Mouse (Mus musculus): Measurements from ENCODE around the gene Guk1. TPM values are rescaled to one million over a fixed set of nuclear protein-coding genes. Genes with fewer than 3 reads are reported as not detected.

Guk1 gene
- polyA plus RNA-seq (2012; rRNA removed), result 137 and 144 TPM in 2 replicates

DNA sequence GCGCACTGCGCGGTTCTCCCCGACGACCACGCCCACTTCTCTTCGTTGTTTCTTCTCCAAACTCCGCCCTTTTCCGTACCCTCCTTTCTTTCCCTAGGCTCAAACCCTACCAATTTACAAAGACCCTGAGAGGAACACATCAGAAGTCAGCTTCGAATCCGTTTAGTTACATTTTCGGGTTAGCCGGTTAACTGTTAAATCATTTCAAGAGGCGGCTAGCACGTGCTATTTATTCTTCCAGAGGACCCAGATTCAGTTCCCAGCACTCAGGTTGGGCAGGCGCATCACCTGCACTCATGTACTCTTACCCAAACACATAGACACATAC lies at the start of gene Guk1:
Guk1 (minus strand) TSS at position 154 of the 328 bp plus-strand sequence.
- DNase-seq, result no peak
- 5% methylated on average over 16 of the region's 16 CpGs for WGBS
- Histone ChIP-seq H3K4me3 (ENCODE audit: insufficient read depth, low read depth, low read length) (peak within 1 kb of the TSS; percentile 76), H3K36me3 (ENCODE audit: control insufficient read depth, insufficient read depth, low read length) (no peaks in the 10 kb centered on the region), H3K27ac (ENCODE audit: insufficient read depth, low read depth, low read length) (peak within 1 kb of the TSS; percentile 82), H3K27me3 (replicated peaks; ENCODE audit: control insufficient read depth, insufficient read depth, low read length) (no peaks in the 10 kb centered on the region), H3K4me1 (ENCODE audit: control insufficient read depth, insufficient read depth, low read length) (no peaks in the 10 kb centered on the region; the same call in 1 of the 2 replicates)
- no peak for TF ChIP-seq CTCF (conservative IDR thresholded peaks at IDR 0.05; ENCODE audit: insufficient read depth, insufficient read length, low read depth, low read length)
- no peak for TF ChIP-seq POLR2A (IDR thresholded peaks at IDR 0.05; ENCODE audit: low read depth, low read length)

- no peaks in the 10 kb centered on the region for H3K4me1 ChIP-seq (ENCODE audit: control insufficient read depth, insufficient read depth, low read length)
- H3K4me3 ChIP-seq (ENCODE audit: insufficient read depth, low read depth, low read length), result no peak overlapping the region
- H3K27ac ChIP-seq (ENCODE audit: insufficient read depth, low read depth, low read length), result no peak overlapping the region
- H3K36me3 ChIP-seq (ENCODE audit: control insufficient read depth, insufficient read depth, low read length), result no peaks in the 10 kb centered on the region
- TF ChIP-seq CTCF (conservative IDR thresholded peaks at IDR 0.05; ENCODE audit: insufficient read depth, insufficient read length, low read depth, low read length) (no peak), POLR2A (IDR thresholded peaks at IDR 0.05; ENCODE audit: low read depth, low read length) (no peak)
- no peaks in the 10 kb centered on the region for H3K27me3 ChIP-seq (replicated peaks; ENCODE audit: control insufficient read depth, insufficient read depth, low read length)
- DNase-seq, result no peak
- 79% methylated on average over 4 of the region's 4 CpGs for WGBS
These were observed 47.8 kb upstream of the Guk1 start for GRCm38 (mm10) chr11:59239796-59240195.

DNA sequence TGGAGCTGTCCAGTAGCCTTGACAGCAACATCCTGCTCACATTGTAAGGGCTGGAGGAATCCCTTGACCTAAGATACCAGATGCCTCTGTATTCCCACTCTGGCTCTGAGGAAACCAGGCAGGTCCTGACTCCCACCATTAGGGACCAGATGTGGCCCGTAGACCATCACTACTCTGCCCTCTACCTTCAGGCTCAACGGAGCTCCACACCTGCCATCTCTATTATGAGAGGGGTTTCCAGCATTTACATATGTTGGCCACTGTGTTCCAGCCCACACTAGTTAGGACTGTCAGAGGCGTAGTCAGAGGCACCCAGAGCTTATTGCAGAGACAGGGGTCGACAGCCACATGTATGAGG lies 47.4 kb upstream of the Guk1 start:
- no peak overlapping the region for H3K4me3 ChIP-seq (ENCODE audit: insufficient read depth, low read depth, low read length)
- 56% methylated on average over 4 of the region's 4 CpGs for WGBS
- no peaks in the 10 kb centered on the region for H3K36me3 ChIP-seq (ENCODE audit: control insufficient read depth, insufficient read depth, low read length)
- TF ChIP-seq CTCF (conservative IDR thresholded peaks at IDR 0.05; ENCODE audit: insufficient read depth, insufficient read length, low read depth, low read length) (no peak), POLR2A (IDR thresholded peaks at IDR 0.05; ENCODE audit: low read depth, low read length) (no peak)
- no peak overlapping the region for H3K27ac ChIP-seq (ENCODE audit: insufficient read depth, low read depth, low read length)
- no peaks in the 10 kb centered on the region for H3K27me3 ChIP-seq (replicated peaks; ENCODE audit: control insufficient read depth, insufficient read depth, low read length)
- no peaks in the 10 kb centered on the region for H3K4me1 ChIP-seq (ENCODE audit: control insufficient read depth, insufficient read depth, low read length)
- DNase-seq, result no peak

DNA sequence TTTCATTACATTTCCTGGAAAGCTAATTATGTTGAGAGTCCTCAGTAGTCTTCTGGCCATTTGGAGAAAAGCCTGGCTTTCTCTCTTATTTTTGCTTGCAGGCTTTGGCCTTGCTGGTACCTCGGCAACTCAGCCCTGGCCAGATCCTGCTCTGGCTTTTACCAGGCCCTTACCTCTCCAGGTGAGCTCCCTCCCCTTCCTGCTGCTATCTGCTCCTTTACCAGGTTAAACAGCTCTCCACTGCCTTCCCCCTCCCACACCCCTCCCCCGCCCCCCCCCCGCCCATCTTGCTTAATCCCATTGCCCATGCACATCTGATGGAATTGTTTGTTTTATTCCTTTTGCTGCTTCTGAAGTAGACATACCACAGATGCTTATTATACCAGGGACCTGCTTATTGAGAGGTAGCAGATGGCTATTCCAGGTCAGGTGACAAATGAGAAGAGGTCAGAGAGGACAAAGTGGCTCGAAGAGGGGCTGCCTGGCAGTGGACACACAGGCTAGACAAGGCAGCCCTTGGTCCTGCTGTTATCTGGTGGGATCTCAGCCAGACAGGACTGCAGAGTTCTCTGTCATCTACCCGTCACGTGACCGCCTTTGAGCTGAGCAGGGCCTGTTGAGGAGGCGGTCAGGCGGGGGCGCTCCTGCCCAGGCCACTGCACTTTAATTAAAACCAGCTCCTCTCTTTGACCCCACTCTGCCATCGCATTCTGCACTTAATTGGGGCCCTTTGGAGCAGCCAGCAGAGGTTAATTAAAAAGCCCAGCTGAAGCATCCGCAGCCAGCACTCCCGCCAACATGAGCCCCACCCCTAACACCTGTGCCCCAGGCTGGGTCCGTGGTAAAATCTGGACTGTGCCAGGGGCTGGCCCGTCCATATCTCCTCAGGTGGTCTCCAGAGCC lies 46.8 kb upstream of the Guk1 start:
- no peak overlapping the region for H3K4me3 ChIP-seq (ENCODE audit: insufficient read depth, low read depth, low read length)
- 10% methylated on average over 15 of the region's 15 CpGs for WGBS
- no peaks in the 10 kb centered on the region for H3K36me3 ChIP-seq (ENCODE audit: control insufficient read depth, insufficient read depth, low read length)
- TF ChIP-seq CTCF (conservative IDR thresholded peaks at IDR 0.05; ENCODE audit: insufficient read depth, insufficient read length, low read depth, low read length) (peak; percentile 63), POLR2A (IDR thresholded peaks at IDR 0.05; ENCODE audit: low read depth, low read length) (no peak)
- no peaks in the 10 kb centered on the region for H3K27me3 ChIP-seq (replicated peaks; ENCODE audit: control insufficient read depth, insufficient read depth, low read length)
- H3K4me1 ChIP-seq (ENCODE audit: control insufficient read depth, insufficient read depth, low read length), result no peaks in the 10 kb centered on the region
- H3K27ac ChIP-seq (ENCODE audit: insufficient read depth, low read depth, low read length), result no peak overlapping the region
- DNase-seq, result peak; percentile 75

DNA sequence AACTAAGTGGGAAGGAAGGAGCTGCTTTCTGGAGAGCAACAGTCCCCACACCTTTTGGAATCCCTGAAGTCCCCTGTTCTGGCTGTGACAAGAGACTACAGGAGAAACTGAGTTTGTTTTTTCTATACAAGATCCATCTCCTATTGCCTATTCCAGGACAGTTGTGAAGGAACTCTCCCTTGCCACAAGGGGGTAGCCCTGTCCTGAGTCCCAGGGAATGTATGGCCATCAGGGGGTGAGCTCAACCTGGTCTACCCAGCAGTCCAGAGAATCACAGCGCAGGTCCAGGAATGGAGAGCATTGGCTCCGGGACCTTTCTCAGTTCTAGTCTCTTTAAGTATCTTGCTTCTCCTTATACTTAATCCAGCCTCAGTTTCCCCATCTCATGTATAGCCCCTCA lies 40.8 kb upstream of the Guk1 start:
- no peak for DNase-seq
- 72% methylated on average over 2 of the region's 2 CpGs for WGBS
- H3K27me3 ChIP-seq (replicated peaks; ENCODE audit: control insufficient read depth, insufficient read depth, low read length), result no peaks in the 10 kb centered on the region
- no peaks in the 10 kb centered on the region for H3K36me3 ChIP-seq (ENCODE audit: control insufficient read depth, insufficient read depth, low read length)
- H3K4me1 ChIP-seq (ENCODE audit: control insufficient read depth, insufficient read depth, low read length), result 0 out of 2 replicates have a peak, but pooled peaks cover 4% of the 10 kb centered on the region
- TF ChIP-seq POLR2A (IDR thresholded peaks at IDR 0.05; ENCODE audit: low read depth, low read length) (no peak), CTCF (conservative IDR thresholded peaks at IDR 0.05; ENCODE audit: insufficient read depth, insufficient read length, low read depth, low read length) (no peak)
- H3K4me3 ChIP-seq (ENCODE audit: insufficient read depth, low read depth, low read length), result no peak overlapping the region
- no peak overlapping the region for H3K27ac ChIP-seq (ENCODE audit: insufficient read depth, low read depth, low read length)

DNA sequence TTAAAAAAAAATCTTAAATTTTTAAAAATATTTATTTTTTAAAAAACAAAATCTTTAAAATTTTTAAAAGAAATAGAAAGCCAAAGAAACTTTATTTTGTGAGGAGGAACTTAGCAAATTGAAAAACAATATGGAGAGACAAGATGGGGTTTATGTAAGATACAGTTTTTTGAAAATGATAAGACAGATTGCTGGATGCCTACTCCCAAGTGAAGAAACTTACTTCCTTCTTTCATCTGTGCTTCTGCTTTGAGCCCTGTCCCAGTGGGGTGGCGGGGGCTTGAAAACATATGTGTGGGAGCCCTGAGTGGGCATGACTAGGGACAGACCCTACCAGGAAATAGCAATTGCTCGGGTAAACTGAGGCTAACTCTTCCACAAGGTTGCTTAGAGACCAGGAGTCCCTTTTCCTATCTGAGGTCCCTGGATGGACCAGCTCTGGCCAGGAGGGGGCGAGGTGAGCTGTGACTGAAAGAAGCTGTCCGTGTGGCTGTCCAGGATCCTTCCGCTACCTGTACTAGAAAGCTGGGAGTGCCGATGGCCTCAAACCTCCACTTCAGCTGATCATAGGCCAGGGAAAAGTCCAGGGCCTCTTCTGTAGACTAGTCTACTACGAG lies 38.2 kb upstream of the Guk1 start:
- DNase-seq, result peak; percentile 82
- H3K27ac ChIP-seq (ENCODE audit: insufficient read depth, low read depth, low read length), result no peak overlapping the region
- WGBS, result 14% methylated on average over 7 of the region's 7 CpGs
- peaks cover 19% of the 10 kb centered on the region for H3K4me1 ChIP-seq (ENCODE audit: control insufficient read depth, insufficient read depth, low read length)
- no peak for TF ChIP-seq POLR2A (IDR thresholded peaks at IDR 0.05; ENCODE audit: low read depth, low read length)
- TF ChIP-seq CTCF (conservative IDR thresholded peaks at IDR 0.05; ENCODE audit: insufficient read depth, insufficient read length, low read depth, low read length), result peak; percentile 80
- no peaks in the 10 kb centered on the region for H3K27me3 ChIP-seq (replicated peaks; ENCODE audit: control insufficient read depth, insufficient read depth, low read length)
- no peak overlapping the region for H3K4me3 ChIP-seq (ENCODE audit: insufficient read depth, low read depth, low read length)
- H3K36me3 ChIP-seq (ENCODE audit: control insufficient read depth, insufficient read depth, low read length), result no peaks in the 10 kb centered on the region

Data from kidney, adult 2 months (tissue).